In genomic region chr5:20378071-20378800, GRCm38 (mm10) we compare ENCODE assay signal across 22 mouse cellular contexts.
DNase-seq lines count a peak whose midpoint lies in the region; ATAC-seq and TF ChIP-seq lines count a peak whose summit lies in the region.
"Had no signal": no experiment of that assay in that cellular context is flagged by ENCODE, and none has a peak within 500 bp of the region (broad histone marks: within the 10 kb centered on the region; RNA-seq: fewer than 3 reads in every experiment).

No protein-coding gene starts in this region.

- no peak overlapping the region for H3K9ac ChIP-seq in hindbrain, postnatal 0 days (replicated peaks; ENCODE audit: low read length)
- H3K9ac ChIP-seq: heart, embryonic 12.5 days; hindbrain, embryonic 14.5 days; intestine, embryonic 15.5 days; liver, embryonic 14.5 days; lung, embryonic 15.5 days had no signal

- no peaks in the 10 kb centered on the region for H3K36me3 ChIP-seq in hindbrain, postnatal 0 days (ENCODE audit: insufficient read depth, low read length)
- H3K36me3 ChIP-seq in hindbrain, embryonic 10.5 days = no peaks in the 10 kb centered on the region
- H3K36me3 ChIP-seq: heart, embryonic 12.5 days; intestine, embryonic 15.5 days; lung, embryonic 15.5 days; midbrain, embryonic 10.5 days had no signal

- H3K27ac ChIP-seq in hindbrain, postnatal 0 days = no peak overlapping the region
- H3K27ac ChIP-seq in hindbrain, embryonic 10.5 days = no peak overlapping the region
- H3K27ac ChIP-seq: hindbrain, embryonic 14.5 days; intestine, embryonic 15.5 days; liver, embryonic 14.5 days; lung, embryonic 15.5 days; macrophage; midbrain, embryonic 10.5 days had no signal

- no peaks in the 10 kb centered on the region for H3K9me3 ChIP-seq in hindbrain, postnatal 0 days (ENCODE audit: low read length)
- H3K9me3 ChIP-seq in hindbrain, embryonic 10.5 days = no peaks in the 10 kb centered on the region
- H3K9me3 ChIP-seq: heart, embryonic 12.5 days; intestine, embryonic 15.5 days; lung, embryonic 15.5 days; midbrain, embryonic 10.5 days had no signal

- 72% methylated on average over 11 of the region's 11 CpGs for WGBS in hindbrain, postnatal 0 days
- 91% methylated on average over 11 of the region's 11 CpGs for WGBS in hindbrain, embryonic 10.5 days

- no peaks in the 10 kb centered on the region for H3K27me3 ChIP-seq in hindbrain, postnatal 0 days (ENCODE audit: insufficient read depth, low read length)
- H3K27me3 ChIP-seq in hindbrain, embryonic 10.5 days (ENCODE audit: insufficient read depth, poor library complexity, severe bottlenecking) = no peaks in the 10 kb centered on the region
- H3K27me3 ChIP-seq: CH12.LX; heart, embryonic 12.5 days; intestine, embryonic 15.5 days; lung, embryonic 15.5 days had no signal

- peak; percentile 64 for DNase-seq in cerebellum, postnatal 10 days
- DNase-seq in hindbrain, postnatal 0 days (ENCODE audit: low spot score) = peak; percentile 26
- no peak for DNase-seq in hindbrain, embryonic 10.5 days (ENCODE audit: low spot score)
- DNase-seq in layer of hippocampus, adult 11-12 months (ENCODE audit: low spot score) = peak; percentile 48
- no peak for DNase-seq in B cell, adult 2 months
- DNase-seq in lung, postnatal 36 days = no peak
- DNase-seq: embryo, embryonic 11 days; gastrocnemius, postnatal 10 days; heart, adult 11 months; heart, postnatal 14 days; right cerebral cortex, postnatal 14 days; spleen, adult 18-20 months; thymus, postnatal 25 days had no signal

- no peak for TF ChIP-seq CTCF in hindbrain, postnatal 0 days (IDR thresholded peaks at IDR 0.05; ENCODE audit: low read depth)

- no peak overlapping the region for H3K4me2 ChIP-seq in hindbrain, postnatal 0 days (ENCODE audit: low read depth, low read length)
- H3K4me2 ChIP-seq: heart, embryonic 12.5 days; hindbrain, embryonic 14.5 days; intestine, embryonic 15.5 days; lung, embryonic 15.5 days had no signal

- no peak for ATAC-seq in cerebellum, adult (ENCODE audit: insufficient number of reproducible peaks, low FRiP score, low TSS enrichment)
- no peak for ATAC-seq in hindbrain, postnatal 0 days
- ATAC-seq: intestine, embryonic 15.5 days had no signal

- no peaks in the 10 kb centered on the region for H3K4me1 ChIP-seq in hindbrain, postnatal 0 days (ENCODE audit: insufficient read depth, low read length)
- no peaks in the 10 kb centered on the region for H3K4me1 ChIP-seq in hindbrain, embryonic 10.5 days (replicated peaks)
- H3K4me1 ChIP-seq: heart, embryonic 12.5 days; intestine, embryonic 15.5 days; lung, embryonic 15.5 days; midbrain, embryonic 10.5 days had no signal

- no peak overlapping the region for H3K4me3 ChIP-seq in hindbrain, postnatal 0 days (ENCODE audit: low read length)
- H3K4me3 ChIP-seq in hindbrain, embryonic 10.5 days = no peak overlapping the region
- H3K4me3 ChIP-seq: heart, embryonic 12.5 days; intestine, embryonic 15.5 days; lung, embryonic 15.5 days; midbrain, embryonic 10.5 days had no signal

Comparison
In these comparisons a context has a peak if more than half of its experiments do, and no peak if none do; other contexts are left out.
1. DNase-seq: peak in cerebellum, postnatal 10 days (2 of 2), hindbrain, postnatal 0 days (single experiment) and layer of hippocampus, adult 11-12 months (single experiment); none in hindbrain, embryonic 10.5 days (single experiment), B cell, adult 2 months (0 of 2) and lung, postnatal 36 days (single experiment).